Mouse (Mus musculus): ENCODE measurements around the gene Tjp1. TPM values are rescaled to one million over a fixed set of nuclear protein-coding genes. Genes with fewer than 3 reads are reported as not detected.

Tjp1 gene
- polyA plus RNA-seq, 1 experiment, result 62.4 TPM

DNA sequence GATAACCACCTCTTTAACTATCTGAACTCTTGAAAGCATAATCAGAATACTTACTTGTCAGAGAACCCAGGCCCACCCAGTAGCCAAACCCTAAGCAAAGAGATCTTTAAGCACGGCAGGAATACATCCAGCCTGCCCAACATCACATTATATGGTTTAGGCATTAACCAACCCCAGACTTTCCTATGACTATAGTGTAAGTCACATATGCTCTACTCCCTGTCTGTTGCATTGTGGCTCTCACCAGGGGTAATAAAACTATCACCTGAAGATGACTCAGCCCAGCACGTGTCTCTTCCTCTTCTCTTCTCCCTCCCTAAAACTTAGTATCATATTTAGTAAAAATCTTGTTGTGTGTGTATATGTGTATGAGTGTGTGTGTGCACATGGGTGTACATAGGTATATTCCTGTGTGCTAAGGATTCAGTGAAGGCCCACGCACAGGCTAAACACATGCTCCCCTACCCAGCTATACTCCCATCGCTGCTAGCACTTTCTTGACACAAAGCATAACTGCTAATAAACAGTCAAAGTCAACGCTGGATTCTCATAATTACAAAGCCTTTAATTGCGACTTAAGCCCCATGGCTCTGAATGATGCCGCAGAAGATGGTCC lies 139.9 kb downstream of the Tjp1 start:
- Histone ChIP-seq H3K27ac (ENCODE audit: insufficient read depth, low read length) (peak overlapping the region; percentile 87), H3K4me3 (ENCODE audit: insufficient read depth, low read length) (no peak overlapping the region), H3K4me1 (ENCODE audit: control insufficient read depth, insufficient read depth, low read length) (peaks cover 20% of the 10 kb centered on the region)
- TF ChIP-seq POLR2A (IDR thresholded peaks at IDR 0.05; ENCODE audit: extremely low read depth, insufficient read depth, low read length) (no peak), CTCF (IDR thresholded peaks at IDR 0.05; ENCODE audit: extremely low read depth, insufficient read depth, low read length) (no peak)

DNA sequence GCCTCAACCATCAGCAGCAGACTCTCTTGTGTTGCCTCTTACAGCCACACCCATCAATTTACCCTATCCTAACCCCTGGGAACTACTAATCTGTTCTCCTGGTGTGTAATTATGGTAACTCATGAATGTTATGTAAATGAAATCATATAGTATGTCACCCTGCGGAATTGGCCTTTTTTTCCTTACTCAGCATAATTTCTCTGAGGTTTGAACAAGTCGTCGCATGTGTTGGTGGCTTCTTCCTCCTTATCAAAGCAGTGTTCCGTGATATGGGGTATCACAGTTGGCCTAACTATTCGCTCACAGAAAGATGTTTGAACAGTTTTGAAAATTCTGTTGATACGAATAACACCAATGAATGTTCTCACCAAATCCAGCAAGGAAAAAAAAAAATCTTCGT lies 142.8 kb downstream of the Tjp1 start:
- H3K27ac ChIP-seq (ENCODE audit: insufficient read depth, low read length), result no peak overlapping the region
- peaks cover 25% of the 10 kb centered on the region for H3K4me1 ChIP-seq (ENCODE audit: control insufficient read depth, insufficient read depth, low read length)
- H3K4me3 ChIP-seq (ENCODE audit: insufficient read depth, low read length), result no peak overlapping the region
- TF ChIP-seq POLR2A (IDR thresholded peaks at IDR 0.05; ENCODE audit: extremely low read depth, insufficient read depth, low read length) (no peak), CTCF (IDR thresholded peaks at IDR 0.05; ENCODE audit: extremely low read depth, insufficient read depth, low read length) (no peak)

- TF ChIP-seq CTCF (IDR thresholded peaks at IDR 0.05; ENCODE audit: extremely low read depth, insufficient read depth, low read length) (no peak), POLR2A (IDR thresholded peaks at IDR 0.05; ENCODE audit: extremely low read depth, insufficient read depth, low read length) (no peak)
- peak overlapping the region; percentile 83 for H3K27ac ChIP-seq (ENCODE audit: insufficient read depth, low read length)
- no peak overlapping the region for H3K4me3 ChIP-seq (ENCODE audit: insufficient read depth, low read length)
- peaks cover 21% of the 10 kb centered on the region for H3K4me1 ChIP-seq (ENCODE audit: control insufficient read depth, insufficient read depth, low read length)
These were observed 144.9 kb downstream of the Tjp1 start for GRCm38 (mm10) chr7:65382515-65383283.

DNA sequence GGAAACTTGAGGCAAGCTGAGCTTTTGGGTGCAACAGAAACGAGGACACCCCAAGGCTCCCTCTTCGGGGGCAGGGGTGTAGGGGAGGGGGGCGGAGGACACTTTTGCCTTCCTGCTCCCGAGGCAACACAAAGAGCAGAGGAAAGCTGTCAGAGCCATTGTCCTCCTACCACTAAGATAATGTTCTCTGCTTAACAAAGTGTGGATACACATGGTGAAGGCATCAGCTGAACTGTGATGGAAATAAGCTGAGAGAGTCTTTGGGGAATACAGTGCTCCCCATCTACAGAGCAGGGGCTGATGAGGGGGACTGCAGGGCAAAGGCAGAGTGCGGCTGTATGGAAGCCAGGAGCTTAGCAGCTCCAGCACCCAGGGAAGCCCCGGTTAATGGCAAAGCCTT lies 145.7 kb downstream of the Tjp1 start:
- H3K27ac ChIP-seq (ENCODE audit: insufficient read depth, low read length), result peak overlapping the region; percentile 67; the same call in 1 of the 2 replicates
- TF ChIP-seq CTCF (IDR thresholded peaks at IDR 0.05; ENCODE audit: extremely low read depth, insufficient read depth, low read length), result no peak
- TF ChIP-seq POLR2A (IDR thresholded peaks at IDR 0.05; ENCODE audit: extremely low read depth, insufficient read depth, low read length), result no peak
- H3K4me3 ChIP-seq (ENCODE audit: insufficient read depth, low read length), result no peak overlapping the region
- peaks cover 20% of the 10 kb centered on the region for H3K4me1 ChIP-seq (ENCODE audit: control insufficient read depth, insufficient read depth, low read length)

- H3K4me3 ChIP-seq (ENCODE audit: insufficient read depth, low read length), result no peak overlapping the region
- H3K4me1 ChIP-seq (ENCODE audit: control insufficient read depth, insufficient read depth, low read length), result peaks cover 20% of the 10 kb centered on the region
- no peak for TF ChIP-seq POLR2A (IDR thresholded peaks at IDR 0.05; ENCODE audit: extremely low read depth, insufficient read depth, low read length)
These were observed 146.9 kb downstream of the Tjp1 start for GRCm38 (mm10) chr7:65380716-65381115.

DNA sequence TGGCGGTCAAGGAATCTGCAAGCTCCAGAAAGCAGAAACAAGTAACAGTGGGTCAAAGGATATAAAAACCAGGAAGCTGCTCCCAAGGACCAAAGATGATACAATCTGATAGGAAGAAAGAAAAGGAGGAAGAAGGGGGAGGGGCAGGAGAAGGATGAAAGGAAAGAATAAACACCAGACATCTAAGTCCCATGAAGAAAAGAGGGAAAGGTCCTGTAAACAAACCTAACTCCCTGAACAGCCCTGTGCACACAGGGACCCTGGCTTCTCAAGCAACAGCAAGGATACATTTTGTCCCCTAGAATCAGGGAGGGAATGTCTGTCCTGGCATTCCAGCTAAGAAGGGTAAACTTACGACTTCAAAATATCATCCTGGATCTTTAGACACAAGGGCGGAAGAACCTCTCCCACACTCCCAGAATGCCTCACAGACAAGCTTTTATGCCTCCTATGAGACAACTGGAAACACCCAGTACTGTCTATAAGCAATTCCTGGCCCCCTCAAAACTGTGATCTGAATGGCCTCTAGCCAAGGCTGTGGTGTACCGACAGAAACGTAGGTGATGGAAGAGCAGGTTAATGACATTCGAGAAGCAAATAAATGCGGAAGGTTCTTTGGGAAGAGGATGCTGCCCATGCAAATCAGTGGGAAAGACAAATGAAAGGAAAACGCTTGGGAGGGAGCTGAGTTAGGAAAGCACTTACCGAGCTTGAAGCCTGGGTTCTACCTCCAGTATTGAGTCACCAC lies 148.6 kb downstream of the Tjp1 start:
- H3K4me1 ChIP-seq (ENCODE audit: control insufficient read depth, insufficient read depth, low read length), result peaks cover 18% of the 10 kb centered on the region
- no peak overlapping the region for H3K4me3 ChIP-seq (ENCODE audit: insufficient read depth, low read length)
- H3K27ac ChIP-seq (ENCODE audit: insufficient read depth, low read length), result peak overlapping the region; percentile 90
- TF ChIP-seq CTCF (IDR thresholded peaks at IDR 0.05; ENCODE audit: extremely low read depth, insufficient read depth, low read length) (no peak), POLR2A (IDR thresholded peaks at IDR 0.05; ENCODE audit: extremely low read depth, insufficient read depth, low read length) (no peak)

More at GRCm38 (mm10) chr7:65380716-65381115, 146.9 kb downstream of the Tjp1 start:
- H3K27ac ChIP-seq (ENCODE audit: insufficient read depth, low read length), result no peak overlapping the region

GRCm38 (mm10) chr7:65377521-65377920 lies 150.1 kb downstream of the Tjp1 start:
- TF ChIP-seq CTCF (IDR thresholded peaks at IDR 0.05; ENCODE audit: extremely low read depth, insufficient read depth, low read length), result no peak
- TF ChIP-seq POLR2A (IDR thresholded peaks at IDR 0.05; ENCODE audit: extremely low read depth, insufficient read depth, low read length), result no peak
- Histone ChIP-seq H3K4me3 (ENCODE audit: insufficient read depth, low read length) (no peak overlapping the region), H3K4me1 (ENCODE audit: control insufficient read depth, insufficient read depth, low read length) (peaks cover 10% of the 10 kb centered on the region), H3K27ac (ENCODE audit: insufficient read depth, low read length) (no peak overlapping the region)

DNA sequence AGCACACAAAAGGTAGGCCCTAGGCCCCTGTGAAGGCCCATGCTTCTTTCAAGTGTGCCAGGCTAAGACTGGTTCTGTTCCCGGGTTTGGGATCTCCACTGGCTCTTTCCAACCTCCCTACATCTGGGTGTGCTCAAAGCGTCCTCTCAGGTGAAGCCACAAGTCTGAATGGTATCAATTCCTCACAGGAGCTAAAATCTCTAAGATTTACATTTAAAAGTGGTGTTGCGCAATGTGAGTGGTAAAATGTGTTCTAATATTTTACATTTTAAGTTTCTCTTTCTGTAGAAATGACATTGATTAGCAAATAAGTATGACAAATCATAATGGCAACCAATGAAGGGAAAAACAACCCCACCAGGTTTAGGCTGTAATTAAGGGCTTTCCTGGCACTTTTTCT lies 152.0 kb downstream of the Tjp1 start:
- no peak overlapping the region for H3K27ac ChIP-seq (ENCODE audit: insufficient read depth, low read length)
- TF ChIP-seq POLR2A (IDR thresholded peaks at IDR 0.05; ENCODE audit: extremely low read depth, insufficient read depth, low read length) (no peak), CTCF (IDR thresholded peaks at IDR 0.05; ENCODE audit: extremely low read depth, insufficient read depth, low read length) (no peak)
- no peak overlapping the region for H3K4me3 ChIP-seq (ENCODE audit: insufficient read depth, low read length)
- H3K4me1 ChIP-seq (ENCODE audit: control insufficient read depth, insufficient read depth, low read length), result peaks cover 7% of the 10 kb centered on the region; the same call in 1 of the 2 replicates

- Histone ChIP-seq H3K4me3 (ENCODE audit: insufficient read depth, low read length) (no peak overlapping the region), H3K27ac (ENCODE audit: insufficient read depth, low read length) (0 out of 2 replicates have a peak overlapping the region, but pooled peaks have one; percentile 30), H3K4me1 (ENCODE audit: control insufficient read depth, insufficient read depth, low read length) (peaks cover 7% of the 10 kb centered on the region; the same call in 1 of the 2 replicates)
- no peak for TF ChIP-seq CTCF (IDR thresholded peaks at IDR 0.05; ENCODE audit: extremely low read depth, insufficient read depth, low read length)
- no peak for TF ChIP-seq POLR2A (IDR thresholded peaks at IDR 0.05; ENCODE audit: extremely low read depth, insufficient read depth, low read length)
These were observed 152.4 kb downstream of the Tjp1 start for GRCm38 (mm10) chr7:65375176-65375575.
